Mouse (Mus musculus) macrophage (primary cell): ENCODE measurements at regions not wholly inside any gene's neighbourhood (a gene's known extent, or its start where the extent isn't known, plus 50 kb on each side); places are given as distances from the start of the nearest gene placed in this dataset.

Experiments used
- H3K27ac ChIP-seq: fragments of 350-480 bp; formaldehyde crosslinking; 2 replicates; pipeline ENCODE4 v1.9.0; 2021
- H3K36me3 ChIP-seq: fragments of 350-480 bp; formaldehyde crosslinking; 2 replicates; pipeline ENCODE4 v1.9.0; 2021; ENCODE audit errors: inconsistent target
- H3K4me3 ChIP-seq: fragments of 350-480 bp; formaldehyde crosslinking; 2 replicates; pipeline ENCODE4 v1.9.0; 2021; ENCODE audit errors: inconsistent target
- H3K79me2 ChIP-seq: fragments of 350-480 bp; formaldehyde crosslinking; 2 replicates; pipeline ENCODE4 v1.9.0; 2021; ENCODE audit errors: inconsistent target
- WGBS: methylation state at CpG from one replicate; pipeline ENCODE4 v1.1.7; 2026; ENCODE audit warnings: inconsistent platforms; ENCODE audit not compliant: missing documents; 5-methylcytosine and 5-hydroxymethylcytosine counted together

GRCm38 (mm10) chr8:26308121-26308641 lies 188.8 kb downstream of the Gm45692 start:
- 76% methylated on average over 15 of the region's 15 CpGs for WGBS
- no peaks in the 10 kb centered on the region for H3K79me2 ChIP-seq
- H3K27ac ChIP-seq, result no peak overlapping the region
- H3K4me3 ChIP-seq, result no peak overlapping the region
- no peaks in the 10 kb centered on the region for H3K36me3 ChIP-seq

DNA sequence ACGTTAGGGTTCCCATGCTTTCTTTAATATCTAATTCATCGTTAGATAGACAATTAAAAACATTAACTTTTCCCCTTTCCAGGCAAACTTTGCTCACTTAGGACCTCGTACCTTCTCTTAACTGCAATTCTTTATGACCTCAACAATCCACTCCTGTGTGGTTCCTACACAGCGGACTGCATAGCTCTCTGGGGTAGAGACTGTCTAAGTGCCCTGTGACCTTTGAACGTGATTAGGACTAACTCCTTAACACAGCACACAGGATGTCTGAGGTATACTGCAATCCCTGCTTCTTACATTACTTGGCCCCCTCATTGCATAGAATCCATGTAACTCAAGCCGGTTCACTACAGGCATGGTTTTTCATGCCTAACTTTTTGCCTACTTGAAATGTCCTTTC lies 190.4 kb downstream of the Gm45692 start:
- H3K36me3 ChIP-seq, result no peaks in the 10 kb centered on the region
- WGBS, result 80% methylated on average over 6 of the region's 6 CpGs
- H3K27ac ChIP-seq, result no peak overlapping the region
- H3K79me2 ChIP-seq, result no peaks in the 10 kb centered on the region
- H3K4me3 ChIP-seq, result no peak overlapping the region

DNA sequence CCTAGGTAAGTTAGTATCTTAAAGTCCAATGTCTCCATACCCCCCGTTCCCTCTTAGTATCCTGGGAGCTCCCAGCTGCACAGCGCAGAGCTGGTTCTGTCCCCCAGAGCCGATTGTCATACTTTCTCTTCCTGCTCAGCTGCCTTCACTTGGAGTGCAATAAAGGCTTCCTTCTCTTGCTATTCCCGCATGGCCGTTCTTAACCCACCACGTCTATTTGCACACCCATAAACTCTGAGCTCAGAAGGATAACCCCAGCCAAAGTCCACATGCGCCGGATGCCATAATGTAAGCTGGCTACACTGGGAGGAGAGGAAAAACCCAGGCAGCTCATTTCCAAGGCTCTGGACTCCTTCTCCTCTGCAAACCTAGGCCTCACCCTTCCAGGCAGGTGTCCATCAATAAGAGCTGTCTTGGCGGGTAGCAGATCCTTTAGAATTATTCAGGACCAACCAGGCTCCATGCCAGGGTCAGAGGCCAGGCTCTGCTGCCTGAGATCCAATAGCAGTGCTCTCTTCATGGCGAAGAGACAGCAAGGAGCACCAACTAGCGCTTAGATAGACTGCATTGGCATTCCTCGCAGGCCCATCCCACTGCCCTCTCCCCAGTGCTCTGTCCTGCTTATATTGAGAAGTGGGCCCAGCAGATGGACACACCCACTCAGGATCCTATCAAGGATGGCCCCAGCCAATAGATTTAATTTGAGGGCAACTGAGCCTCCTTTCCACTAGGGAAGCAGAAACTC lies 204.4 kb downstream of the Gm45692 start:
- Histone ChIP-seq H3K36me3 (no peaks in the 10 kb centered on the region), H3K79me2 (no peaks in the 10 kb centered on the region), H3K27ac (no peak overlapping the region), H3K4me3 (no peak overlapping the region)
- 93% methylated on average over 12 of the region's 12 CpGs for WGBS

GRCm38 (mm10) chr8:26324606-26325005 lies 205.3 kb downstream of the Gm45692 start:
- Histone ChIP-seq H3K36me3 (no peaks in the 10 kb centered on the region), H3K79me2 (no peaks in the 10 kb centered on the region), H3K27ac (no peak overlapping the region), H3K4me3 (no peak overlapping the region)
- 73% methylated on average over 3 of the region's 3 CpGs for WGBS

DNA sequence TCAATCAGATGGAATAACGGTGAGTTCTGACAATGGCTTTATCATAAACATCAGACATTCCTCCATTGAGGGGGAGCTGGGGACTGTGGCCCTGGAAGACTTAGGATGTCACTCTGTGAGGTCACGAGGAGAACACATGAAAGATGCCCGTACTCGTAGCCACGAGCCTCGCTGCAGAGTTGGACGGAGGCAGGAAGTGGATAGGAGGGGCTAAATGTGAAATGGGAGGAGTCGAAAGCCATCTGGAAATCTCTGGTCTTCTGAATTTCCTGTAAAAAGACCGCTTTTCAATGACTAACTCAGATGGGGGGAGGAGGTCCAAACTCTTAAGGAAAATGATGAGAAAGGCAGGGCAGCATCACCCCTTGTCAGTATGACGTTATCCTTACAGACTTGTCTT lies 210.5 kb downstream of the Gm45692 start:
- Histone ChIP-seq H3K79me2 (no peaks in the 10 kb centered on the region), H3K27ac (no peak overlapping the region)
- 45% methylated on average over 10 of the region's 10 CpGs for WGBS

GRCm38 (mm10) chr8:26336906-26337650 lies 217.7 kb downstream of the Gm45692 start:
- WGBS, result 96% methylated on average over 5 of the region's 5 CpGs
- no peaks in the 10 kb centered on the region for H3K36me3 ChIP-seq

More for the DNA sequence above, 210.5 kb downstream of the Gm45692 start:
- H3K36me3 ChIP-seq, result no peaks in the 10 kb centered on the region
- no peak overlapping the region for H3K4me3 ChIP-seq

DNA sequence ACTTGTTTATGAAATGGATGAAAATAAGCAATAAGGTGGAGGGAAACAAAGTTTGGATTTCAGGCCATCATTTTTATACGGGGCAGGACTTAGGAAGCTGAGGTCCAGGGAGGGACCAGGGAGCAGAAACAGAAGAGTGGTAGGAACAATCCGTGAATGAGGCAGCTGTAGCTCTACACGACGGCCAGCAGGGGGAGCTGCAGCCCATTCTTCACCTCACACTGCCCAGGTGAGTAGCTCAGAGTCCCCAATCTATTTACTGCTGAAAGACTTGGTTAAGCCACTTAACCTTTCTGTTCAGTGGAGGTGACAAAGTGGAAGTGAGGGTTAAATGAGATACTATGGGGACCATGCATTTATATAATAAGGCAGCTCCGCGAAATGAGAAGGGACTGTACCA lies 225.7 kb downstream of the Gm45692 start:
- no peak overlapping the region for H3K27ac ChIP-seq
- 31% methylated on average over 6 of the region's 6 CpGs for WGBS
- H3K79me2 ChIP-seq, result no peaks in the 10 kb centered on the region
- no peaks in the 10 kb centered on the region for H3K36me3 ChIP-seq
- H3K4me3 ChIP-seq, result no peak overlapping the region

More at GRCm38 (mm10) chr8:26336906-26337650, 217.7 kb downstream of the Gm45692 start:
- no peak overlapping the region for H3K27ac ChIP-seq
- H3K79me2 ChIP-seq, result no peaks in the 10 kb centered on the region
- H3K4me3 ChIP-seq, result no peak overlapping the region

GRCm38 (mm10) chr8:26349231-26349630 lies 229.9 kb downstream of the Gm45692 start:
- no peaks in the 10 kb centered on the region for H3K79me2 ChIP-seq

DNA sequence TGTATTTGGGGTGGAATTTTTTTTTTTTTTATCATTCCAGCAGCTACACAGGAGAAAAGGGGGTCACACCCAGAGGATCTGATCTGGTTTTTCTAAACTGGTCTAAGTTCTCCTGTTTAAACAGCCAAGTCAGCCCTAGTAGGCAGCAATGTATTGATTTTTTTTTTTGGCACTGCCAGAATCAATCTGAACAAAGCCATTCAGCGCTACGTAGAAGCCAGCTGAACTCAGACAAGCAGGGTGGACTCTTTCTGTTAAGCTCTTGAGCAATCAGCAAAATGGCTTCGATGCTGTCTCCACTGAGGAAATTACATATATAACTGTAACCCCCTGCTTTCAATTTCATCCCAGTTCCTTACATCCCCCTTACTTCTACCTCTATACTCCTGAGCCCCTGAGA lies 230.5 kb downstream of the Gm45692 start:
- Histone ChIP-seq H3K79me2 (no peaks in the 10 kb centered on the region), H3K4me3 (no peak overlapping the region)
- WGBS, result 66% methylated on average over 3 of the region's 3 CpGs

More at GRCm38 (mm10) chr8:26349231-26349630, 229.9 kb downstream of the Gm45692 start:
- no peaks in the 10 kb centered on the region for H3K36me3 ChIP-seq
- no peak overlapping the region for H3K27ac ChIP-seq
- WGBS, result 90% methylated on average over 7 of the region's 7 CpGs
- no peak overlapping the region for H3K4me3 ChIP-seq

GRCm38 (mm10) chr8:26350616-26351015 lies 231.3 kb downstream of the Gm45692 start:
- Histone ChIP-seq H3K4me3 (no peak overlapping the region), H3K27ac (no peak overlapping the region), H3K36me3 (no peaks in the 10 kb centered on the region), H3K79me2 (no peaks in the 10 kb centered on the region)
- 78% methylated on average over 4 of the region's 4 CpGs for WGBS

More for the DNA sequence above, 230.5 kb downstream of the Gm45692 start:
- H3K36me3 ChIP-seq, result no peaks in the 10 kb centered on the region
- H3K27ac ChIP-seq, result no peak overlapping the region

DNA sequence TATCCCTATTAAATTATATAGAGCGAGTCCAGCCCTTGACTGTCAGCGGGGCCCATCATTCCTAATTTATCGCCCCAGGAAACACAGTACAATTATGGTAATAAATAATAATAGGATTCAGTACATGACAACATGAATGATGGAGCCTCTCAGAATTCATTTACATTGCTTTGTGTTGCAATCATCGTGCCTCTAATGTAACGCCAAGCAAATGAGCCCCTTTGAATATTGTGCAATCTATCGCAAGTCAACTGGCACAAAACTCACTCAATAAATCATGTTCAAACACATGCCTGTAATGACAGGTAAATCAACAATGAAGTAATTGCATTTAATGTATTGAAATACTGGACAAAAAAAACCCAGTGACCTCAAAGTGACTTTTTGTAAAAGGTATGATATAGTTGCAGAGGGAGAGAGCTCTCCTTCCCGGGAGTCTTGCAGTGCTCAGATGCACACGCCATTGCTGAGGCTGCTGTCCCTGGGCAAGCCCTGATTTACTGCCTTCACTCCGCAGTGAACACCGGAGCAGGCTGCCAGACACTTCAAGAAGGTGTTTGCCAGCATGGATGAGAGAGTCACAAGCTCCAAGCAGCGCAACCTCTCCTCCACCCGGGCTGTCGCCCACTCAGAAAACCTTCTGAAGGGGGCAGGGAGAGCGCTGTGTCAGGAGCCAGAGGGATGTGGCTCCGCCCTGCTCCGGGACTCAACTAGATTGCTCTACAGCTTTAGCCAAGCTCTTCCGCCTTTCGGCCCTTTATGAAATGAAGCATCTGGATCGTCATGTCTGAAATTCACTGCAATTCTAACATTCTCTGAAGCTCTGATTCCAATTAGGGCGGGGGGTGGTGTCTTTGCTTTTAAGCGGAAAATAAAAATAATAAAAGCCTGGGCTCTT lies 232.6 kb downstream of the Gm45692 start:
- Histone ChIP-seq H3K36me3 (no peaks in the 10 kb centered on the region), H3K27ac (no peak overlapping the region), H3K4me3 (no peak overlapping the region), H3K79me2 (no peaks in the 10 kb centered on the region)
- WGBS, result 52% methylated on average over 20 of the region's 21 CpGs

DNA sequence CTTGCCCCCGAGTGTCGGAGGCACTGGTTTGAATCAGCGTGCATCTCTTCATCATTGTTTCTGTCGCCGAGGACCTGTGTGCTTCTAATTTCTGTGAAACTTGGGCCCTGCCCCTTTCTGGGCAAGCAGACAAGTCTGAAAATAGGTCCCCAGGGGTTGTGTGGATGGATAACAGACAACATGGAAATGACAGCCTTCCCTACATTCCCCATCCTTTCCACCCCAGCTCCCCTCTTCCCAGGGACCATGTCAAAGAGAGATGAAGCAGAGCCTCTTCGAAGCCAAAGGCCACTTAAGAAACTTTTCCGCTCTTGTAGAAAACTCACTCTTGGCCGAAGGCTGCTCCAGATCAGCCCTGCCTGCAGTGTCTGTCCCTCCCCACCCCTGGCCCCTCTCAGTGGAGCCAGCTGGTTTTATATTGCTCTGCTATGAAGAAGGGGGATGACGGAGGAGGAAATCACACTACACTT lies 233.2 kb downstream of the Gm45692 start:
- no peak overlapping the region for H3K27ac ChIP-seq
- WGBS, result 84% methylated on average over 9 of the region's 9 CpGs

DNA sequence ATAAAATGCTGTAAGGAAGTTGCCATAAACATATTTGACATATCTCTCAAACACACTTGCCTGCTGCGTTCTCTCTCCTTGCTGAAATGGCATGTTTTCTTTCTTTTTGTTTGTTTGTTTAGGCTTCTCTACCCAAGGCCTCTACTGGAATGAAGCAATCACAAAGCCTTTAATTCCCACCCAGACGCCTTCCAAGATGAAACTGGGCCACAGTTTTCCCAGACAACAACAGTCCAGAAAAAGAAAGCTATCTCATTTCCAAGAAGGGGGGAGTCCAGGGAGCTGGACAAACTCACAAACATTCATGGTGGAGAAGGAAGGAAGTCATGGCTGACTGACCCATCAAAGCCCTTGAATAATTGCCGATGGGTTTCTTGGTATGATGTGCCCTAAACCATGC lies 234.1 kb downstream of the Gm45692 start:
- H3K36me3 ChIP-seq, result no peaks in the 10 kb centered on the region
- H3K27ac ChIP-seq, result no peak overlapping the region
- no peaks in the 10 kb centered on the region for H3K79me2 ChIP-seq
- WGBS, result 84% methylated on average over 3 of the region's 3 CpGs
- H3K4me3 ChIP-seq, result no peak overlapping the region

More for the DNA sequence above, 233.2 kb downstream of the Gm45692 start:
- H3K4me3 ChIP-seq, result no peak overlapping the region
- H3K36me3 ChIP-seq, result no peaks in the 10 kb centered on the region
- no peaks in the 10 kb centered on the region for H3K79me2 ChIP-seq

GRCm38 (mm10) chr8:26354516-26354915 lies 235.2 kb downstream of the Gm45692 start:
- Histone ChIP-seq H3K27ac (no peak overlapping the region), H3K4me3 (no peak overlapping the region), H3K79me2 (no peaks in the 10 kb centered on the region), H3K36me3 (no peaks in the 10 kb centered on the region)
- 72% methylated on average over 3 of the region's 4 CpGs for WGBS
